Mouse (Mus musculus) erythroblast, adult 5-6 weeks (primary cell): ENCODE data around the gene Fam189a2. TPM values are rescaled to one million over a fixed set of nuclear protein-coding genes. Genes with fewer than 3 reads are reported as not detected.

Source experiments
- ATAC-seq: replicated peaks from 2 replicates; pipeline ENCODE4 v1.8.0; 2016; ENCODE audit warnings: moderate number of reproducible peaks, mild to moderate bottlenecking, moderate TSS enrichment, inconsistent platforms; ENCODE audit not compliant: poor library complexity, low FRiP score, severe bottlenecking
- total RNA-seq, 2 experiments: library from RNA; stranded (forward) in 1 of 2; stranded (reverse) in 1 of 2; fragments of 150-400 nt in 1 of 2; fragments of 200-764, 138-1000 nt in 1 of 2; gene quantifications; 2 replicates each; pipeline versions ENCODE4 v1.2.3 to v1.2.4; 2015 to 2017; ENCODE audit warnings: low replicate concordance in 2 of 2

Gene Fam189a2
- total RNA-seq, 2 experiments from 2014 or later: not detected

- no peak for ATAC-seq
Measured at GRCm38 (mm10) chr19:23947871-23948270, 82.9 kb downstream of the Fam189a2 start.

- ATAC-seq: no peak
Measured at GRCm38 (mm10) chr19:23946751-23947150, 84.1 kb downstream of the Fam189a2 start.

DNA sequence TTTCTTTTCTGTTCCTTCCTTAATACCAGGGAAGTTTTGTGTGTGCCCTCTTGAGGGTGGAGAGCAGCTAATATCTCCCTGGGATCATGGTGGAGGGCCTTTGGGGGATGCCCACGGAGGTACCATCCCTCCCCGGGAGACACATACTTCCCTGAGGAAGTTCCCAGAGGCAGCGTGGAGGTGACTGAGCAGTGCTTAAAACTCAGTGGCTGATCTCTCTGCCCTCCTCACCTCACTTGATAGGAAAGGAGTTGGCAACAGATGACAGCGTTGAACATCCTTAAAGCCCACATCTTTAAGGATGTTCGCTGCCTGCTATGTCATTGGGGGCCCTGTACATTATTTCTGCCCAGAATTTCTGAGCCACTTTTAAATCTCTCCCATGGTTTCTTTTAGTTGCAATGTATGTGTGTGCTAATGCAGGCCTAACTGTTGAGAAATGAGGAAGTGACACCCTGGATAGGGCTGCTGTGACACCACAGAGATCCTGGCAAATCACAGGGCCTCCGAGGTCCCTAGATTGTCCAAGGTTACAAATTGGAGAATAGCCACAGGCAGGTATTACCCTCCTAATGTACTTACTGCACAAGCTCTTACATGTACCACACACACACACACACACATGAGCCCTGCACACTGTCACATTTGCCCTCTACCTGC is 84.7 kb downstream of the Fam189a2 start:
- ATAC-seq: no peak

DNA sequence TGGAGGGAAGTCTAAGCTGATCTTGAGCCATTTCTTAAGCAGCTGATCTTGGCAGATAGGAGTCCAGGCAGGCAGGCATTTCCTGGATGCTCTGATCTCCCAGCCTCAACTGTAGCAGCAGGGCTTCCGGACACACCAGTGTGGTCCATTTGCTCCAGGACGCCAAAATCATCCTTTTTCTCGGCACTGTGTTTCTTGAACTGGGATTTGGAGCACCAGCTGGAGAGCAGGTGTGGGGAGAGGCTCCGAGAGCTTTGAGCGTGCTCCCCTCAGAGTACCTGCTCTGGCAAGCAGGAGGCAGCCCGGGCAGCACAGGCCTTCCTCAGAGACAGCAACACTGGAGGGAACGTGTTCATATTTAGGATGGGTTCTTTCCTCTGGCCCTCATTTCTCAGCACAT is 87.9 kb downstream of the Fam189a2 start:
- no peak for ATAC-seq

DNA sequence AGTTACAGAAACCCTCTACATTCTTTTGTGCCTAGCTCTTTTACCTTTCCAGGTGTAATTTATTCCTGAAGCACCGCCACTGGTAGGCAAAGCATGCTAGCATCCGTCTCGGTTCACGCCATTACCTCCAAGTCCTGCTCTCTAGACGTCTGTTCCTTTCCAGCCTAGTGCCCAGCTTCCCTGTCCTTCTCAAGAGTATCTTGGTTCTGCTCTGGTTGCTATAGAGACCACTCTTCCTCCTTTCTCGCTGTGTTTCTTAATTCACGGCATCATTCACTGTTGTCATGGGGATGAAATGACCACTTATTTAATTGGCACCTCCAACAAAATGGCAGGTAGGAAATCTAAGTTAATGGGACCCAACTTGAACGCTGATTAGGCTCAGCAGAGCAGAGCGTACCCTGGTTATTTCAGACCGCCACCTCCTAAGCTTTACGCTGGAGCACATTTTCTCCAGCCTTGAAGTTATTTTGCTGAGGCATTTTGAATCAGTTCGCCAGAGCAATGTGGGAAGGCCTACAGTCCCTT is 89.3 kb downstream of the Fam189a2 start:
- no peak for ATAC-seq

- no peak for ATAC-seq
Measured at GRCm38 (mm10) chr19:23930826-23931225, 100.0 kb downstream of the Fam189a2 start.

GRCm38 (mm10) chr19:23925541-23925940 is 105.3 kb downstream of the Fam189a2 start:
- no peak for ATAC-seq

GRCm38 (mm10) chr19:23924791-23925190 is 106.0 kb downstream of the Fam189a2 start:
- ATAC-seq: no peak

- no peak for ATAC-seq
Measured at GRCm38 (mm10) chr19:23924057-23924456, 106.8 kb downstream of the Fam189a2 start.

Other genes with a start within 250 kb of the Fam189a2 start
- not detected in 2 replicates for gene Tjp2, start 194.0 kb upstream of the Fam189a2 start, total RNA-seq (2015; ENCODE audit: low replicate concordance)
- 0.17 and 0.98 TPM in 2 replicates for gene Tjp2, start 194.0 kb upstream of the Fam189a2 start, total RNA-seq (2017; ENCODE audit: low replicate concordance)
- gene Fxn, start 249.6 kb upstream of the Fam189a2 start, total RNA-seq (2015; ENCODE audit: low replicate concordance): 10.7 and 19.2 TPM in 2 replicates
- 3.0 and 5.7 TPM in 2 replicates for gene Fxn, start 249.6 kb upstream of the Fam189a2 start, total RNA-seq (2017; ENCODE audit: low replicate concordance)